Mouse (Mus musculus) v-Abl transformed pro-B cells (cell line): ENCODE data around the gene Doc2g.
"Not testable (repeated sequence)": the region's sequence is repeated elsewhere in the genome, so short reads cannot be mapped to it uniquely, and the experiment has no call there.

Experiments
- in situ Hi-C, 2 experiments: fragments of 400-800 bp; cut with MboI; formaldehyde crosslinking; loops; one replicate each; pipeline ENCODE4 v1.15.1; 2025; ENCODE audit not compliant: unreplicated experiment in 2 of 2

Doc2g gene

DNA sequence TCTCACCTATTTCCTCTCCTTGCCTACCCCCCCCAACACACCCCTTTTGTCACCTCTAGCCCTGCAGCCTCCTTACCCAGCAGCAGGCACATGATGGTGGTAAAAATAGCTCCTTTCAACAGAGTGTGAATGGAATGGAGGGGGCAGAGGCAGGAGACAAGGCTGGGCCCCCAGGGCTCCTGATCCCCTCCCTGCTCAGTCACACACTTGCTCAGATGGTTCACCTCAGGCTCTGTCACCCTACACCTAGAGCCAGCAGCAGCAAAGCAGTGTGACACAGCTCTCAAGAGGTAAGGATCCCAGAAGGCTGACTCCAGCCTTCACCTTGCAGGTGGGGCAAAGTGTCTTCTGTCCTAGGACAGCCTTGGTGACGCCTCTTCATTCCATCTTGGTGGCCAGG lies at the start of gene Doc2g:
Gene Doc2g (plus strand): TSS at position 202 of the 400 bp plus-strand sequence.
- in situ Hi-C loops: loop anchor here in 1 of 2 experiments (5.0 kb wide), 1 partner anchor 39 kb away; no protein-coding TSS in a partner anchor

GRCm38 (mm10) chr19:3955033-3955432 lies 48.1 kb upstream of the Doc2g start:
- in situ Hi-C loops: no loop called here

DNA sequence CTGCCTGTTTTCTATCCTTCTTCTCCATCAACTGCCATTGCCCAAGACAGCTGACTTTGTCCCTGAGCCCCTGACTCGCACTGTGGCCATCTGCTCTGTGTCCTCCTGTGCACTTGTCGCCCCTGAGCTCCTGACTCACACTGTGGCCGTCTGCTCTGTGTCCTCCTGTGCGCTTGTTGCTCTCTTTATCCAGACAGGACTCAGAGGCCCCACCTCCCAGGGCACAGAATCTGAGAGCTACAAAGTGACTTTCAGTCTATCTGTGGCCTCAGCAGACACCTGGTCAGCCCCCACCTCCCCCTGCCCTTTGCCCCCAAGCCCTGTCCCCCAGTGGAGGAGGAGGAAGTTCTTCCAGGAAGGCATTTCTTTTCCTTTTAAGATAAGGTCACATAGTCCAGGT lies 47.3 kb upstream of the Doc2g start:
- in situ Hi-C loops: no loop called here

GRCm38 (mm10) chr19:3957296-3958036 lies 45.6 kb upstream of the Doc2g start:
- in situ Hi-C loops: not testable (repeated sequence)

- in situ Hi-C loops: no loop called here
These were observed 44.6 kb upstream of the Doc2g start, which contains the start of gene Aldh3b3 for GRCm38 (mm10) chr19:3958470-3958869. Gene Aldh3b3 (plus strand): TSS chr19:3958645.

DNA sequence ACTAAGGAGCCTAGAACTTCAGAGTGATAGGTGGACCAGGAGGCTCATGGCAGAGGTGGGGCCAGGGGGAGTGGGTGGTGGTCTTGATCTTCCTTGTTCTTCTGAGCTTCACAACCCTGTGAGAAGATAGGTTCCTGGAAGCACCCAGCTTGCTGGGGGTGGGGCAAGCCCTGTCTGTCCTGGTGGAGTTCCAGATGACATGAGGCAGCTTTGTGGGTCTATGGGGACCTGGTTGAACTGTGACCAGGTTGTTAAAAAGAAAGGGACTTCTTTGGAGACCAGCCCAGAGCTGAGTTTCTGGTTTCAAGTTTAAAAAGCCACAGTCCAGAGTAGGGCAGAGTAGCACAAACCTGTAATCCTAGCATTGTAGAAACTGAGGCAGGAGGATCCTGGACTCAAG lies 44.1 kb upstream of the Doc2g start:
- in situ Hi-C loops: no loop called here

GRCm38 (mm10) chr19:3960211-3960610 lies 42.9 kb upstream of the Doc2g start:
- in situ Hi-C loops: no loop called here

- in situ Hi-C loops: not testable (repeated sequence)
These were observed 41.3 kb upstream of the Doc2g start for GRCm38 (mm10) chr19:3961805-3962204.

DNA sequence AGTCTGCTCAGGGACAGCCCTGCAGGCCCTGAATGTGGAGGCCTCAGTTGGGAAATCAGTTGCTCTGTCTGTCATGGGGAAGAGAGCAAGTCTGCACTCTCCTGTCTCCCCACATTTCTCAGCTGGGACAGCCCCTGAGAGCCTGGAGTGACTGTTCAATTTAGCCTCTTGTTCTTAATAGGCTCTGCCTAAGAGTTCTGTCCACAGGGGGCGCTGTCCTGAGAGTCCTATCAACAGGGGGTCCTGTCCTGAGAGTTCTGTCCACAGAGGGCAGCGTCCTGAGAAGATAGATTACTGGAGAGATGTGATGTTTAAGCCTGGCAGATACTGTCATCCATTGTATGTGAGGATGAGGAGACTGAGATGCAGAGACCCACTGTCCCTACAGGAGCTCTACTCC lies 40.6 kb upstream of the Doc2g start:
- in situ Hi-C loops: no loop called here

GRCm38 (mm10) chr19:3964030-3964429 lies 39.1 kb upstream of the Doc2g start:
- in situ Hi-C loops: no loop called here

DNA sequence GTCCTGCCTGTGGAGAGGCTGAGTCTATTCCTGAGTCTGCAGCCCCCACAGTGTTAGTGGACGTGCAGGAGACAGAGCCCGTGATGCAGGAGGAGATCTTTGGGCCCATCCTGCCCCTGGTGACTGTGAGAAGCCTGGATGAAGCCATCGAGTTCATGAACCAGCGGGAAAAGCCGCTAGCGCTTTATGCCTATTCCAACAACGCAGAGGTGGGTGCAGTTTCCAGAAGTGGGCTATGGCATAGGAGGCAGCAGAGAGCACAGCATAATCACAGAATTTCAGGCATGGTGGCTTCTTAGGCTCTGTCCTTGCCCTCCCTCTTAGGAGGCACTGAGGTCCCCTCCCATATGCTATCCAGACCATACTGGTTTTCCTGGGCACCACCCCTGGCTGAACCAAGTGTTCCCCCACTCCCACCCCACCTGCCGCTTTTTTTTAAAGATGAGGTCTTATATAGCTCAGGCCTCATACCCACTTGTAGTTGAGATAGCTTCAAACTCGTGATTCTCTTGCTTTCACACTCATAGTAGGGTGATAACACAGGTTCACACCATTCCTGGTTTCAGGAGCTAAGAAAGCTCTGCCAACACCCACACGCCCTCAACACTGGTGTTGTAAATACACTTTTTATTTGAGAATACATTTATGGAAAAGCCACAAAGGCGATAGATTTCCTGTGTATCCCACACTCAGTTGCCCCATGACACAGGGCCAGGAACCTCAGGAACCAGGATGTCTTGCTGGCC lies 36.6 kb upstream of the Doc2g start:
- in situ Hi-C loops: no loop called here

DNA sequence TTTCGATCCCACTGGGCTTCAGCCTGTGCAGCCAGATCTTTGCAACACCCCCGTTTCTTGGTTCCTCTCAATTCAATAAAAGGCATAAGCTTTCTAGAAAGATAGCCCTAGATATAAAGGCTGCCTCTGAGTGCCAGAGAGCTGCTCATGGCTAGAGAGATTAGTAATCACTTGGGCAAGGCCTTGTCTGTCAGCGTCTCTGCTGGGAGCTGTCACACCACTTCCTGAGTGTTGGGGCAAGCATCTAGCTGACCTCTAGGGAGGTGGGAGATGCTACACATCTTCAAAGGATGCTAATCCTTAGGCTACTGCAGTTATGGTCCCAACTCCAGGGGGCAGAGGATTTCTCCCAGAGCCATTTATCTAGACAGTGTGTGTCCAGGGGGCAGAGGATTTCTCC lies 35.9 kb upstream of the Doc2g start:
- in situ Hi-C loops: no loop called here

GRCm38 (mm10) chr19:3972229-3972628 lies 30.9 kb upstream of the Doc2g start, which contains the start of gene Aldh3b2:
Gene Aldh3b2 (plus strand): TSS chr19:3972328.
- in situ Hi-C loops: no loop called here

DNA sequence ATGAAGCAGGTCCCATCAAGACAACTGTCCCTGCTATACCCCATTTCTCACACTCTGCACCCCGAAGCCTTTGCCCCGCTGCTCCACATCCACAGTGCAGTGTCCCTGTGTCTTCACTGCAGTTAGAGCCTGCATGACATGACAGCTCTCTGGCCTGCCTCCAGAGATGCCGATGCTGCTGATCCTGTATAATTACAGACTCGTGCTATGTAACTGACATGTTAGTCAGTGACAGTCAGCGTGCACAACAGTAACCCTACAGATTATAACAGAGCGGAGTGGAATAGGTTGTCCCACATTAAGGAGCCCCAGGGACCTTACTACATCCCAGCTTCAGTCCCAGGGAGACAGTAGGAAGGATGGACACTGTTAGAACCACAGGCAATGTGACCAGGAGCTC lies 28.5 kb upstream of the Doc2g start:
- in situ Hi-C loops: not testable (repeated sequence)

DNA sequence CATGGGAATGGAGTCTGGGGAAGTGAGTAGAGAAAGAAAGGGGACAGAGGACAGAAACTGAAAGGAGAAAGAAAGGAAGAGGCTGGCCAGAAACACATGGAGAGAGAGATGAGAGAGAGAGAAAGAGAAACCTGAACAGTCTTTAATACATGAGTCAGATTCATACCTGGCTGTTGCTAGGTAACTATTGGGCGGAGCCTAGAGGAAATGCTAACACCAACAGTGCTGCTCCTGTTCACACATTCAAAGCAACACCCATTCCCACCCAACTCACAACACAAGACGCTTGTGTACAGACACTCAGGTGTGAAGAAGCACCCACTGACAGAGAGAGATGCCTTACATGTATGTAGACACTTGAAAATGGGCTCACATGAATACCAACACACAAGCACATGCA lies 27.2 kb upstream of the Doc2g start:
- in situ Hi-C loops: no loop called here

GRCm38 (mm10) chr19:3980309-3980708 lies 22.8 kb upstream of the Doc2g start:
- in situ Hi-C loops: loop anchor here (5.0 kb wide), 2 partner anchors 93 to 188 kb away; no protein-coding TSS in a partner anchor

- in situ Hi-C loops: loop anchor here (5.0 kb wide), 2 partner anchors 94 to 189 kb away; no protein-coding TSS in a partner anchor
These were observed 22.2 kb upstream of the Doc2g start for GRCm38 (mm10) chr19:3980917-3981316.

DNA sequence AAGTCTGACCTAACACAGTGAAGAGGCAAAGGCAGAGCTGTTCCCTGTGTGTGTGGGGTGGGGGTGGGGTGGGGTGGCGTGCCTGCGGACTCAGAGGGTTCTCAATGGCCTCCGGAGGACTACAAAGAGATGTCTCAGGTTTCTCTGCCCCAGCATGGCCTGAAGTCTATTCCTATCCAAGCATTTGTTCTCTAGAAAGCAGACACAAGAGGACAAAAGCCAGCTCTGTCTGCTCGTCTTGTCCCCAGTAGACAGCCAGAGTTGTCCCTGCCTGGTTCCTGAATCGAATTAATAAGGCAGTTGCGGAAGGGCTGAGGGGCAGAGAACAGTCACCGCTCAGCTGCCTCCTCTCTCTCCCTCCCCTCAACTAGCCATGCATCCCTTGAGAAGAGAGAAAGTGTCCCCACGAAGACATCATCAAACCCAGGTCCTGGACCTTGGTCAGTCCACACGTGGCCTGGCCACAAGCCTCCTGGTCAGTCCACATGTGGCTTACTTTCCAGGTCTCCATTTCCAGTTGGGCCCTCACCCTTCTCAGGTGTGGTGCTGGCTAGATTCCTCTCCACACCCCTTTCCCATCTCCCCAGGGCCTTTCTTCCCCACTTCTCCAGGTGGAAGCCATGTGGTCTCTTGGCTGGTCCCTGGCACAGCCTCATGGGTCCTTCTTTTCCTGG lies 19.4 kb upstream of the Doc2g start:
- in situ Hi-C loops: loop anchor here (5.0 kb wide), 2 partner anchors 96 to 191 kb away; no protein-coding TSS in a partner anchor

GRCm38 (mm10) chr19:3985261-3985681 lies 17.8 kb upstream of the Doc2g start:
- in situ Hi-C loops: no loop called here

DNA sequence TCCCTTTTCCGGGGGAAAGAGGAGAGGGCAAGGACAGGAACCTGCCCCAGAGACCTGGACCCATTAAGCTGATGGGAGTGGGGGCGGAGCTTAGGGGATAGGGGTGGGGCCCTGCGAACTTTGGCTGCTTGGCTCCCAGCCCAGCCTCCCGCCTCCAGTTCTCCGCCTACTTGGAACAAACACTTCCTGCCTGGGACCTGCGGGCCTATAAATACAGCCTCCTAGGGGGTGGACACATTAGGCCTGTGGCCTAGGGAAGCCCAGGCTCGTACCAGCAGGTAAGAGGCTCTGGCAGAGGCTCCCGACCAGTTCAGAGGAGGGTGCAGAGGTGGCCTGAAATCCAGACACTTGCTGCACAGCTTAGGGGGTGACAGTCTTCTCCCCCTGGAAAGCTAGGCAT lies 16.8 kb upstream of the Doc2g start, which contains the start of gene Acy3:
Gene Acy3 (plus strand): TSS at position 237 of the 400 bp plus-strand sequence.
- in situ Hi-C loops: no loop called here

DNA sequence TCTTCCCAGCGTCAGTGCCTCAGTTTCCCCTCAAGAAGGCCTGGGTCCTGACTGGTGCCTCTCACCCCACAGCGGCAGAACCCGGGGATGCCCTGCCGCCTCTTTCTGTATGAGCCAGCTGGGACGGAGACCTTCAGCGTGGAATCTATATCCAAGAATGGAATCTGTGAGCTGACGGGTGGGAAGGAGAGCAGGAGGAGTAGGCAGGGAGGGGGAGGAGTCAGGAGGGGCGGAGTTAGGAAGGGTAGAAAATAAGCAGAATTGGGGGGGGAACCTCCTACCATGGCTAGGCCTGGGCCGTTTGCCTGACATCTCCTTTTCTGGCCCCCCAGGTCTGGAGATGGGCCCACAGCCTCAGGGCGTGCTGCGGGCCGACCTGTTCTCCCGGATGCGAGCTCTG lies 15.0 kb upstream of the Doc2g start:
- in situ Hi-C loops: no loop called here
